Mouse (Mus musculus) ES-E14 (cell line): ENCODE measurements around the gene Tmco4.

Experiments
- CHD2 ChIP-seq: IDR thresholded peaks from 2 replicates; pipeline ENCODE4 v1.6.1; 2014; ENCODE audit warnings: mild to moderate bottlenecking, low read depth, low read length, inconsistent platforms
- HCFC1 ChIP-seq: IDR thresholded peaks from 2 replicates; pipeline ENCODE4 v1.6.1; 2012; ENCODE audit warnings: low read length, inconsistent platforms, borderline replicate concordance; ENCODE audit not compliant: insufficient read depth
- ZC3H11A ChIP-seq: IDR thresholded peaks from 2 replicates; pipeline ENCODE4 v1.6.1; 2012; ENCODE audit warnings: low read depth, mild to moderate bottlenecking, inconsistent platforms, low read length, borderline replicate concordance

DNA sequence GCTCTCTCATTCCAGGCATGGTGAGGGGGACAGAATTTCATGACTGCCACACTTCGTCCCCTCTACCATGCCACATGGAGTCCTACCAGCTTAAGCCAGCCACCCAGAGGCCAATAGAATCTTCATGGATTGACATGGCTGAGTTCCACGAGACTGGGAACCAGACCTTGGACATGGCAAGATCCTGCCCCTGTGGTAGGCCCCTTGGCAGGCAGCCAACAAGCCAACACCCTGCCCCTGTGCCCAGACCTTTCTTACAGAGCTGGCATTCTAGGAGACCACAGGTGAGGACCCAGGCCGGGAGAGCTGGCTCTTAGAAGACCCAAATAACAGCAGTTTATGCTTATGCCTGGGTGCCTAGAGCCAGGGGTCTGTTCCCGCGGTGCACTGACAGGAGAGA lies 6.8 kb upstream of the Tmco4 start:
- no peak for TF ChIP-seq HCFC1
- no peak for TF ChIP-seq CHD2
- TF ChIP-seq ZC3H11A = no peak
